Mouse (Mus musculus) forebrain, postnatal 0 days (tissue): Measurements from ENCODE around the gene Galnt10. TPM values are rescaled to one million over a fixed set of nuclear protein-coding genes. Genes with fewer than 3 reads are reported as not detected.
"Not testable (repeated sequence)": the region's sequence is repeated elsewhere in the genome, so short reads cannot be mapped to it uniquely, and the experiment has no call there.

Source experiments
- ATAC-seq: fragments of 200-750 bp; cut with Nextera tagmentation; 2 replicates; pipeline ENCODE4 v1.8.0; 2017; ENCODE audit warnings: mild to moderate bottlenecking, moderate library complexity
- DNase-seq: peaks from one replicate; pipeline ENCODE4 v3.0.0-alpha.2; 2015
- H3K27ac ChIP-seq: fragments of 300-500 bp; sonication (generic); 2 replicates; pipeline ENCODE4 v1.5.1; 2014; ENCODE audit warnings: low read depth, mild to moderate bottlenecking, antibody characterized with exemption, low read length, moderate library complexity, mixed read lengths
- H3K27me3 ChIP-seq: fragments of 300-500 bp; sonication (generic); 2 replicates; pipeline ENCODE4 v1.6.1; 2014; ENCODE audit warnings: mild to moderate bottlenecking, low read length, mixed read lengths; ENCODE audit not compliant: insufficient read depth
- H3K36me3 ChIP-seq: fragments of 300-500 bp; sonication (generic); 2 replicates; pipeline ENCODE4 v1.6.1; 2014; ENCODE audit warnings: mild to moderate bottlenecking, moderate library complexity; ENCODE audit not compliant: insufficient read depth
- H3K4me1 ChIP-seq: fragments of 300-500 bp; sonication (generic); 2 replicates; pipeline ENCODE4 v1.6.1; 2014; ENCODE audit warnings: antibody characterized with exemption; ENCODE audit not compliant: insufficient read depth
- H3K4me2 ChIP-seq: fragments of 300-500 bp; sonication (generic); 2 replicates; pipeline ENCODE4 v1.6.1; 2014; ENCODE audit warnings: low read depth, mild to moderate bottlenecking, moderate library complexity
- H3K4me3 ChIP-seq: fragments of 300-500 bp; sonication (generic); 2 replicates; pipeline ENCODE4 v1.5.1; 2014; ENCODE audit warnings: low read depth, low read length, mixed read lengths
- H3K9ac ChIP-seq: fragments of 300-500 bp; sonication (generic); 2 replicates; pipeline ENCODE4 v1.6.1; 2014; ENCODE audit warnings: mild to moderate bottlenecking
- H3K9me3 ChIP-seq: fragments of 300-500 bp; sonication (generic); 2 replicates; pipeline ENCODE4 v1.6.1; 2016; ENCODE audit warnings: low read length
- CTCF ChIP-seq: sonication (generic); IDR thresholded peaks from 2 replicates; pipeline ENCODE4 v1.5.1; 2016; ENCODE audit warnings: antibody characterized with exemption, control low read depth, low read depth
- WGBS: fragments of 180-500 bp; shearing (Covaris S2); extraction: QIAGEN DNeasy Blood & Tissue Kit; methylation state at CpG from one replicate; pipeline ENCODE4 v1.1.7; 2014; 5-methylcytosine and 5-hydroxymethylcytosine counted together
- polyA plus RNA-seq: library from polyadenylated mRNA; unstranded; fragments of >200 nt; fragmentation: Nextera tagmentation; extraction: Ambion mirVana; gene quantifications from 2 replicates; pipeline ENCODE4 v1.2.1, GENCODE M21; 2015
- total RNA-seq: library from RNA; depleted of rRNA; stranded (reverse); fragments of >200 nt; gene quantifications from 2 replicates; pipeline ENCODE4 v1.2.3, GENCODE M21; 2014

The Galnt10 gene
- total and polyA plus RNA-seq, 2 experiments from 2014 or later, result 9.5 to 20.7 TPM

GRCm38 (mm10) chr11:57823714-57824113 lies 178.5 kb downstream of the Galnt10 start:
- 75% methylated on average over 7 of the region's 7 CpGs for WGBS
- Histone ChIP-seq H3K4me3 (no peak overlapping the region), H3K9ac (no peak overlapping the region), H3K9me3 (no peaks in the 10 kb centered on the region), H3K27ac (no peak overlapping the region), H3K4me2 (no peak overlapping the region), H3K4me1 (no peaks in the 10 kb centered on the region), H3K36me3 (no peaks in the 10 kb centered on the region), H3K27me3 (peaks cover 32% of the 10 kb centered on the region)
- ATAC-seq (no peak), DNase-seq (no peak)
- no peak for TF ChIP-seq CTCF

- not testable (repeated sequence) for H3K27ac ChIP-seq, H3K4me3 ChIP-seq, H3K36me3 ChIP-seq, DNase-seq, H3K4me2 ChIP-seq, ATAC-seq, H3K9ac ChIP-seq, H3K9me3 ChIP-seq, H3K4me1 ChIP-seq
- H3K27me3 ChIP-seq, result peaks cover 47% of the 10 kb centered on the region
- 56% methylated on average over 11 of the region's 11 CpGs for WGBS
Observed at GRCm38 (mm10) chr11:57825234-57825633, 180.0 kb downstream of the Galnt10 start.

- H3K4me3 ChIP-seq, result peak overlapping the region; percentile 21
- peak overlapping the region; percentile 33 for H3K4me2 ChIP-seq
- 1% methylated on average over 41 of the region's 41 CpGs for WGBS
- DNase-seq, result no peak
- no peaks in the 10 kb centered on the region for H3K9me3 ChIP-seq
- H3K4me1 ChIP-seq, result no peaks in the 10 kb centered on the region
- H3K36me3 ChIP-seq, result no peaks in the 10 kb centered on the region
- no peak overlapping the region for H3K9ac ChIP-seq
- no peak for TF ChIP-seq CTCF
- no peak for ATAC-seq
- no peak overlapping the region for H3K27ac ChIP-seq
- H3K27me3 ChIP-seq, result peaks cover 64% of the 10 kb centered on the region
Observed at GRCm38 (mm10) chr11:57827048-57827914, 182.0 kb downstream of the Galnt10 start.

- ATAC-seq (peak; percentile 20; the same call in 1 of the 2 replicates), DNase-seq (peak; percentile 69)
- no peak overlapping the region for H3K27ac ChIP-seq
- under 1% methylated on average over 33 of the region's 33 CpGs for WGBS
- H3K36me3 ChIP-seq, result no peaks in the 10 kb centered on the region
- peaks cover 71% of the 10 kb centered on the region for H3K27me3 ChIP-seq
- H3K9ac ChIP-seq, result no peak overlapping the region
- H3K4me3 ChIP-seq, result peak overlapping the region; percentile 21
- no peaks in the 10 kb centered on the region for H3K4me1 ChIP-seq
- TF ChIP-seq CTCF, result no peak
- peak overlapping the region; percentile 33 for H3K4me2 ChIP-seq
- H3K9me3 ChIP-seq, result no peaks in the 10 kb centered on the region
Observed at GRCm38 (mm10) chr11:57827915-57828545, 182.8 kb downstream of the Galnt10 start.

GRCm38 (mm10) chr11:57828955-57829870 lies 184.0 kb downstream of the Galnt10 start:
- ATAC-seq (no peak), DNase-seq (no peak)
- no peak overlapping the region for H3K9ac ChIP-seq
- H3K27ac ChIP-seq, result no peak overlapping the region
- no peaks in the 10 kb centered on the region for H3K9me3 ChIP-seq
- WGBS, result 3% methylated on average over 53 of the region's 53 CpGs
- no peak overlapping the region for H3K4me2 ChIP-seq
- H3K36me3 ChIP-seq, result no peaks in the 10 kb centered on the region
- TF ChIP-seq CTCF, result no peak
- H3K4me3 ChIP-seq, result 0 out of 2 replicates have a peak overlapping the region, but pooled peaks have one; percentile 3
- H3K4me1 ChIP-seq, result no peaks in the 10 kb centered on the region
- peaks cover 83% of the 10 kb centered on the region for H3K27me3 ChIP-seq

- Histone ChIP-seq H3K9ac (no peak overlapping the region), H3K27me3 (peaks cover 85% of the 10 kb centered on the region)
- WGBS, result 23% methylated on average over 17 of the region's 17 CpGs
Observed at GRCm38 (mm10) chr11:57829871-57830775, 184.9 kb downstream of the Galnt10 start.

More at GRCm38 (mm10) chr11:57829871-57830775, 184.9 kb downstream of the Galnt10 start:
- no peak for TF ChIP-seq CTCF
- Histone ChIP-seq H3K4me2 (no peak overlapping the region), H3K4me3 (no peak overlapping the region), H3K9me3 (no peaks in the 10 kb centered on the region), H3K4me1 (no peaks in the 10 kb centered on the region), H3K27ac (no peak overlapping the region), H3K36me3 (no peaks in the 10 kb centered on the region)
- no peak for DNase-seq
- no peak for ATAC-seq
